Mouse (Mus musculus) kidney, embryonic 14.5 days (tissue): Measurements from ENCODE around the gene Hist1h4k. TPM values are rescaled to one million over a fixed set of nuclear protein-coding genes. Genes with fewer than 3 reads are reported as not detected.
"Not testable (repeated sequence)": the region's sequence is repeated elsewhere in the genome, so short reads cannot be mapped to it uniquely, and the experiment has no call there.

ENCODE experiments used
- ATAC-seq: fragments of 200-750 bp; cut with Nextera tagmentation; 2 replicates; pipeline ENCODE4 v1.8.0; 2017; ENCODE audit warnings: moderate number of reproducible peaks, mild to moderate bottlenecking, moderate TSS enrichment, moderate library complexity; ENCODE audit not compliant: low FRiP score, low TSS enrichment
- H3K27ac ChIP-seq: fragments of 300-500 bp; sonication (generic); 2 replicates; pipeline ENCODE4 v1.5.1; 2014; ENCODE audit warnings: low read depth, mild to moderate bottlenecking, low read length, moderate library complexity, mixed read lengths
- H3K27me3 ChIP-seq: fragments of 300-500 bp; sonication (generic); 2 replicates; pipeline ENCODE4 v1.6.1; 2014; ENCODE audit warnings: mild to moderate bottlenecking, low read length; ENCODE audit not compliant: control insufficient read depth, insufficient read depth
- H3K36me3 ChIP-seq: fragments of 300-500 bp; sonication (generic); 2 replicates; pipeline ENCODE4 v1.6.1; 2014; ENCODE audit warnings: low read length, mixed read lengths; ENCODE audit not compliant: control insufficient read depth, insufficient read depth
- H3K4me1 ChIP-seq: fragments of 300-500 bp; sonication (generic); 2 replicates; pipeline ENCODE4 v1.6.1; 2014; ENCODE audit warnings: low read length, mixed read lengths; ENCODE audit not compliant: control insufficient read depth, insufficient read depth
- H3K4me2 ChIP-seq: fragments of 300-500 bp; sonication (generic); replicated peaks from 2 replicates; pipeline ENCODE4 v1.6.1; 2014; ENCODE audit warnings: low read depth, mild to moderate bottlenecking, low read length
- H3K4me3 ChIP-seq: fragments of 300-500 bp; sonication (generic); 2 replicates; pipeline ENCODE4 v1.5.1; 2014; ENCODE audit warnings: mild to moderate bottlenecking, low read length
- H3K9ac ChIP-seq: fragments of 300-500 bp; sonication (generic); 2 replicates; pipeline ENCODE4 v1.6.1; 2014; ENCODE audit warnings: low read depth, mild to moderate bottlenecking, low read length, moderate library complexity
- H3K9me3 ChIP-seq: fragments of 300-500 bp; sonication (generic); 2 replicates; pipeline ENCODE4 v1.6.1; 2016; ENCODE audit warnings: low read length; ENCODE audit not compliant: control insufficient read depth
- WGBS: fragments of 180-500 bp; shearing (Covaris S2); extraction: QIAGEN DNeasy Blood & Tissue Kit; methylation state at CpG from one replicate; pipeline ENCODE4 v1.1.7; 2014; 5-methylcytosine and 5-hydroxymethylcytosine counted together
- polyA plus RNA-seq: library from polyadenylated mRNA; unstranded; fragments of >200 nt; fragmentation: Nextera tagmentation; extraction: Ambion mirVana; gene quantifications from 2 replicates; pipeline ENCODE4 v1.2.1, GENCODE M21; 2014

Hist1h4k gene
- polyA plus RNA-seq, 1 experiment from 2014 or later, result 2.9 TPM

GRCm38 (mm10) chr13:21715864-21716539, 34.3 kb downstream of the Hist1h4k start, which contains the start of the genes Hist1h2bl and Hist1h2ai:
Gene Hist1h2bl (minus strand): TSS chr13:21716143.
Gene Hist1h2ai (plus strand): TSS chr13:21716422.
- not testable (repeated sequence) for H3K27me3 ChIP-seq, H3K36me3 ChIP-seq, H3K9me3 ChIP-seq
- ATAC-seq, result peak; percentile 94
- peaks cover 12% of the 10 kb centered on the region; the same call in 1 of the 2 replicates for H3K4me1 ChIP-seq
- 1% methylated on average over 24 of the region's 50 CpGs for WGBS
- H3K9ac ChIP-seq, result peak within 1 kb of the TSS; percentile 81
- H3K27ac ChIP-seq, result peak within 1 kb of the TSS; percentile 99
- H3K4me3 ChIP-seq, result peak within 1 kb of the TSS; percentile 47
- peak within 1 kb of the TSS; percentile 76 for H3K4me2 ChIP-seq

GRCm38 (mm10) chr13:21715131-21715863, 35.0 kb downstream of the Hist1h4k start:
- no peaks in the 10 kb centered on the region for H3K36me3 ChIP-seq
- H3K4me1 ChIP-seq, result peaks cover 5% of the 10 kb centered on the region; the same call in 1 of the 2 replicates
- no peak for ATAC-seq
- peak overlapping the region; percentile 56 for H3K4me2 ChIP-seq
- H3K27me3 ChIP-seq, result no peaks in the 10 kb centered on the region
- no peaks in the 10 kb centered on the region for H3K9me3 ChIP-seq
- peak overlapping the region; percentile 65 for H3K9ac ChIP-seq
- H3K27ac ChIP-seq, result peak overlapping the region; percentile 88
- H3K4me3 ChIP-seq, result peak overlapping the region; percentile 36
- 1% methylated on average over 19 of the region's 22 CpGs for WGBS

GRCm38 (mm10) chr13:21714725-21715124, 35.6 kb downstream of the Hist1h4k start:
- ATAC-seq, result no peak
- WGBS, result under 1% methylated on average over 7 of the region's 7 CpGs
- peak overlapping the region; percentile 36 for H3K4me3 ChIP-seq

GRCm38 (mm10) chr13:21711698-21712097, 38.6 kb downstream of the Hist1h4k start:
- WGBS, result 29% methylated on average over 4 of the region's 4 CpGs
- H3K27ac ChIP-seq, result no peak overlapping the region
- no peaks in the 10 kb centered on the region for H3K36me3 ChIP-seq
- H3K9ac ChIP-seq, result peak overlapping the region; percentile 44; the same call in 1 of the 2 replicates
- peak overlapping the region; percentile 53 for H3K4me2 ChIP-seq
- ATAC-seq, result no peak
- H3K27me3 ChIP-seq, result no peaks in the 10 kb centered on the region
- H3K4me1 ChIP-seq, result no peaks in the 10 kb centered on the region
- peak overlapping the region; percentile 66; the same call in 1 of the 2 replicates for H3K4me3 ChIP-seq
- H3K9me3 ChIP-seq, result no peaks in the 10 kb centered on the region

More at GRCm38 (mm10) chr13:21714725-21715124, 35.6 kb downstream of the Hist1h4k start:
- H3K4me2 ChIP-seq, result peak overlapping the region; percentile 56
- peak overlapping the region; percentile 88 for H3K27ac ChIP-seq
- H3K27me3 ChIP-seq, result no peaks in the 10 kb centered on the region
- no peaks in the 10 kb centered on the region for H3K4me1 ChIP-seq
- H3K36me3 ChIP-seq, result no peaks in the 10 kb centered on the region
- no peaks in the 10 kb centered on the region for H3K9me3 ChIP-seq
- peak overlapping the region; percentile 65; the same call in 1 of the 2 replicates for H3K9ac ChIP-seq

GRCm38 (mm10) chr13:21710821-21711525, 39.3 kb downstream of the Hist1h4k start:
- H3K4me2 ChIP-seq, result peak overlapping the region; percentile 53
- H3K27ac ChIP-seq, result no peak overlapping the region
- no peaks in the 10 kb centered on the region for H3K36me3 ChIP-seq

GRCm38 (mm10) chr13:21710031-21710711, 40.1 kb downstream of the Hist1h4k start:
- Histone ChIP-seq H3K27ac (peak overlapping the region; percentile 21; the same call in 1 of the 2 replicates), H3K4me1 (no peaks in the 10 kb centered on the region), H3K9ac (peak overlapping the region; percentile 50; the same call in 1 of the 2 replicates), H3K4me3 (peak overlapping the region; percentile 66), H3K36me3 (no peaks in the 10 kb centered on the region), H3K27me3 (no peaks in the 10 kb centered on the region), H3K9me3 (no peaks in the 10 kb centered on the region), H3K4me2 (peak overlapping the region; percentile 53)
- ATAC-seq, result peak; percentile 83
- whole genome bisulfite sequencing, result under 1% methylated on average over 32 of the region's 32 CpGs

More at GRCm38 (mm10) chr13:21710821-21711525, 39.3 kb downstream of the Hist1h4k start:
- 2% methylated on average over 22 of the region's 22 CpGs for WGBS
- Histone ChIP-seq H3K9ac (peak overlapping the region; percentile 44; the same call in 1 of the 2 replicates), H3K27me3 (no peaks in the 10 kb centered on the region), H3K9me3 (no peaks in the 10 kb centered on the region), H3K4me3 (peak overlapping the region; percentile 66), H3K4me1 (no peaks in the 10 kb centered on the region)
- peak; percentile 71 for ATAC-seq

- ATAC-seq, result no peak
- WGBS, result 80% methylated on average over 4 of the region's 4 CpGs
Observed at GRCm38 (mm10) chr13:21706669-21707068, 43.6 kb downstream of the Hist1h4k start.

More at GRCm38 (mm10) chr13:21706669-21707068, 43.6 kb downstream of the Hist1h4k start:
- no peaks in the 10 kb centered on the region for H3K4me1 ChIP-seq
- H3K4me2 ChIP-seq, result no peak overlapping the region
- no peaks in the 10 kb centered on the region for H3K36me3 ChIP-seq
- H3K4me3 ChIP-seq, result no peak overlapping the region
- no peak overlapping the region for H3K9ac ChIP-seq
- no peaks in the 10 kb centered on the region for H3K27me3 ChIP-seq
- no peaks in the 10 kb centered on the region for H3K9me3 ChIP-seq
- no peak overlapping the region for H3K27ac ChIP-seq
